Comparison of ENCODE assay signal across 23 mouse cellular contexts in the genomic region with DNA sequence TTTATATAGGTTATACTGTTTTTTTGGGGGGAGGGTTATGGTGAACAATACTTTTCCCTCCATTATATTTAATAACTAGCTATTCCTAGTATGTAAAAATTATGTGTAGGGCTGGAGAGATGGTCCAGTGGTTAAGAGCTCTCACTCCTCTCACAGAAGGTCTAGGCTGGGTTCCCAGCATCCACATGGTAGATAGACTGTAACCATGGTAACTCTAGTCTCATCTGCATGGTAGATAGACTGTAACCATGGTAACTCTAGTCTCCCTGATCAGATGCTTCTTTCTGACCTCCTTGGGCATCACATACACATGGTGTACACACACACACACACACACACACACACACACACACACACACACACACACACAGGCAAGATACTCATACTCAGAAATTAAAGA.
DNase-seq lines count a peak whose midpoint lies in the region; ATAC-seq and TF ChIP-seq lines count a peak whose summit lies in the region.
"Had no signal": no experiment of that assay in that cellular context is flagged by ENCODE, and none has a peak within 500 bp of the region (broad histone marks: within the 10 kb centered on the region; RNA-seq: fewer than 3 reads in every experiment).

No protein-coding gene starts in this region.

- TF ChIP-seq CTCF in brain, embryonic 14.5 days (IDR thresholded peaks at IDR 0.05; ENCODE audit: borderline replicate concordance, extremely low read depth, insufficient read depth, insufficient read length) = no peak
- no peak for TF ChIP-seq CTCF in hindbrain, postnatal 0 days (IDR thresholded peaks at IDR 0.05; ENCODE audit: low read depth)

- H3K9ac ChIP-seq in forebrain, embryonic 15.5 days (replicated peaks) = no peak overlapping the region
- H3K9ac ChIP-seq in hindbrain, postnatal 0 days (replicated peaks; ENCODE audit: low read length) = no peak overlapping the region
- H3K9ac ChIP-seq: embryonic facial prominence, embryonic 12.5 days; heart, embryonic 15.5 days had no signal

- H3K4me1 ChIP-seq in forebrain, embryonic 15.5 days = peaks cover 12% of the 10 kb centered on the region; the same call in 1 of the 2 replicates
- H3K4me1 ChIP-seq in hindbrain, postnatal 0 days (ENCODE audit: insufficient read depth, low read length) = no peaks in the 10 kb centered on the region
- H3K4me1 ChIP-seq: embryonic facial prominence, embryonic 12.5 days; megakaryocyte, embryonic 14.5 days had no signal

- H3K27ac ChIP-seq in forebrain, embryonic 15.5 days (replicated peaks) = no peak overlapping the region
- no peak overlapping the region for H3K27ac ChIP-seq in hindbrain, postnatal 0 days
- H3K27ac ChIP-seq: embryonic facial prominence, embryonic 12.5 days; gastrocnemius, adult 2 months; heart, adult 2 months; heart, embryonic 15.5 days had no signal

- no peak for TF ChIP-seq POLR2A in brain, embryonic 14.5 days (IDR thresholded peaks at IDR 0.05; ENCODE audit: borderline replicate concordance, extremely low read depth, insufficient read depth, insufficient read length, poor library complexity, severe bottlenecking)

- no peak overlapping the region for H3K4me2 ChIP-seq in forebrain, embryonic 15.5 days (replicated peaks)
- H3K4me2 ChIP-seq in hindbrain, postnatal 0 days (ENCODE audit: low read depth, low read length) = no peak overlapping the region
- H3K4me2 ChIP-seq: embryonic facial prominence, embryonic 12.5 days; heart, embryonic 15.5 days had no signal

- H3K9me3 ChIP-seq in forebrain, embryonic 15.5 days = no peaks in the 10 kb centered on the region
- no peaks in the 10 kb centered on the region for H3K9me3 ChIP-seq in hindbrain, postnatal 0 days (ENCODE audit: low read length)
- H3K9me3 ChIP-seq: embryonic facial prominence, embryonic 12.5 days; heart, embryonic 15.5 days; megakaryocyte, embryonic 14.5 days had no signal

- peak; percentile 22 for DNase-seq in heart, adult 11 months
- no peak for DNase-seq in heart, postnatal 10 days
- peak; percentile 80 for DNase-seq in brain, embryonic 14.5 days (ENCODE audit: low read depth)
- peak; percentile 57 for DNase-seq in hindbrain, postnatal 0 days (ENCODE audit: low spot score)
- DNase-seq in layer of hippocampus, postnatal 36 days = no peak
- DNase-seq in kidney, adult 11 months = no peak
- DNase-seq: adrenal gland, postnatal 36 days; cerebellum, adult 9-11 months; gastrocnemius, adult 2 months; heart, adult 2 months; kidney, adult 2 months; kidney, postnatal 14 days; layer of hippocampus, adult 9-11 months; lung, postnatal 10 days; right cerebral cortex, postnatal 14 days; thymus, postnatal 36 days had no signal

- intact Hi-C loops in heart, postnatal 10 days (cut with DNase I) = no loop called here

- no peak overlapping the region for H3K4me3 ChIP-seq in forebrain, embryonic 15.5 days
- H3K4me3 ChIP-seq in hindbrain, postnatal 0 days (ENCODE audit: low read length) = no peak overlapping the region
- H3K4me3 ChIP-seq: embryonic facial prominence, embryonic 12.5 days; gastrocnemius, adult 2 months; heart, adult 2 months; heart, embryonic 15.5 days; megakaryocyte, embryonic 14.5 days had no signal

- H3K36me3 ChIP-seq in forebrain, embryonic 15.5 days = no peaks in the 10 kb centered on the region
- H3K36me3 ChIP-seq in hindbrain, postnatal 0 days (ENCODE audit: insufficient read depth, low read length) = no peaks in the 10 kb centered on the region
- H3K36me3 ChIP-seq: embryonic facial prominence, embryonic 12.5 days; heart, embryonic 15.5 days had no signal

- H3K27me3 ChIP-seq in forebrain, embryonic 15.5 days = no peaks in the 10 kb centered on the region
- H3K27me3 ChIP-seq in hindbrain, postnatal 0 days (ENCODE audit: insufficient read depth, low read length) = no peaks in the 10 kb centered on the region
- H3K27me3 ChIP-seq: embryonic facial prominence, embryonic 12.5 days; heart, embryonic 15.5 days; Patski had no signal

- ATAC-seq in forebrain, embryonic 15.5 days (replicated peaks) = peak; percentile 86
- ATAC-seq in hindbrain, postnatal 0 days = peak; percentile 81
- ATAC-seq in erythroblast, adult 5-6 weeks (replicated peaks; ENCODE audit: low FRiP score, poor library complexity, severe bottlenecking) = no peak
- ATAC-seq: activated CD4-positive, CD25-positive, alpha-beta regulatory T cell, adult 4 months; Patski had no signal

Comparison
In these comparisons a context has a peak if more than half of its experiments do, and no peak if none do; other contexts are left out.
1. DNase-seq: peak in heart, adult 11 months (single experiment), brain, embryonic 14.5 days (single experiment) and hindbrain, postnatal 0 days (single experiment); none in heart, postnatal 10 days (0 of 2), layer of hippocampus, postnatal 36 days (0 of 2) and kidney, adult 11 months (single experiment).